Mouse (Mus musculus): Measurements from ENCODE around the gene Tmc8. TPM values are rescaled to one million over a fixed set of nuclear protein-coding genes. Genes with fewer than 3 reads are reported as not detected.
"Not testable (repeated sequence)": the region's sequence is repeated elsewhere in the genome, so short reads cannot be mapped to it uniquely, and the experiment has no call there.

The Tmc8 gene
- polyA plus RNA-seq, 1 experiment, result 1.9 TPM

GRCm38 (mm10) chr11:117828149-117828887 lies 46.4 kb downstream of the Tmc8 start:
- no peak for TF ChIP-seq POLR2A (IDR thresholded peaks at IDR 0.05; ENCODE audit: borderline replicate concordance, extremely low read depth, insufficient read depth, insufficient read length, poor library complexity, severe bottlenecking)
- no peak for TF ChIP-seq CTCF (IDR thresholded peaks at IDR 0.05; ENCODE audit: borderline replicate concordance, extremely low read depth, insufficient read depth, insufficient read length)
- peak; percentile 57 for DNase-seq (ENCODE audit: low read depth)

- no peak for TF ChIP-seq POLR2A (IDR thresholded peaks at IDR 0.05; ENCODE audit: borderline replicate concordance, extremely low read depth, insufficient read depth, insufficient read length, poor library complexity, severe bottlenecking)
- DNase-seq (ENCODE audit: low read depth), result peak; percentile 49
Measured at GRCm38 (mm10) chr11:117828888-117829604, 47.2 kb downstream of the Tmc8 start.

GRCm38 (mm10) chr11:117829671-117830215 lies 47.9 kb downstream of the Tmc8 start:
- no peak for TF ChIP-seq POLR2A (IDR thresholded peaks at IDR 0.05; ENCODE audit: borderline replicate concordance, extremely low read depth, insufficient read depth, insufficient read length, poor library complexity, severe bottlenecking)
- no peak for TF ChIP-seq CTCF (IDR thresholded peaks at IDR 0.05; ENCODE audit: borderline replicate concordance, extremely low read depth, insufficient read depth, insufficient read length)
- DNase-seq (ENCODE audit: low read depth), result no peak

GRCm38 (mm10) chr11:117830401-117830800 lies 48.5 kb downstream of the Tmc8 start:
- TF ChIP-seq CTCF (IDR thresholded peaks at IDR 0.05; ENCODE audit: borderline replicate concordance, extremely low read depth, insufficient read depth, insufficient read length) (no peak), POLR2A (IDR thresholded peaks at IDR 0.05; ENCODE audit: borderline replicate concordance, extremely low read depth, insufficient read depth, insufficient read length, poor library complexity, severe bottlenecking) (no peak)
- DNase-seq (ENCODE audit: low read depth), result peak; percentile 23

GRCm38 (mm10) chr11:117832086-117832969 lies 50.5 kb downstream of the Tmc8 start:
- TF ChIP-seq CTCF (IDR thresholded peaks at IDR 0.05; ENCODE audit: borderline replicate concordance, extremely low read depth, insufficient read depth, insufficient read length) (peak; percentile 67), POLR2A (IDR thresholded peaks at IDR 0.05; ENCODE audit: borderline replicate concordance, extremely low read depth, insufficient read depth, insufficient read length, poor library complexity, severe bottlenecking) (no peak)
- DNase-seq (ENCODE audit: low read depth), result peak; percentile 90

GRCm38 (mm10) chr11:117833509-117833908 lies 51.6 kb downstream of the Tmc8 start:
- DNase-seq (ENCODE audit: low read depth), result not testable (repeated sequence)

GRCm38 (mm10) chr11:117834086-117834485 lies 52.2 kb downstream of the Tmc8 start:
- TF ChIP-seq POLR2A (IDR thresholded peaks at IDR 0.05; ENCODE audit: borderline replicate concordance, extremely low read depth, insufficient read depth, insufficient read length, poor library complexity, severe bottlenecking), result no peak
- TF ChIP-seq CTCF (IDR thresholded peaks at IDR 0.05; ENCODE audit: borderline replicate concordance, extremely low read depth, insufficient read depth, insufficient read length), result no peak

GRCm38 (mm10) chr11:117836306-117836705 lies 54.4 kb downstream of the Tmc8 start:
- peak; percentile 64 for DNase-seq (ENCODE audit: low read depth)
- TF ChIP-seq CTCF (IDR thresholded peaks at IDR 0.05; ENCODE audit: borderline replicate concordance, extremely low read depth, insufficient read depth, insufficient read length) (no peak), POLR2A (IDR thresholded peaks at IDR 0.05; ENCODE audit: borderline replicate concordance, extremely low read depth, insufficient read depth, insufficient read length, poor library complexity, severe bottlenecking) (no peak)

More at GRCm38 (mm10) chr11:117834086-117834485, 52.2 kb downstream of the Tmc8 start:
- no peak for DNase-seq (ENCODE audit: low read depth)

- no peak for TF ChIP-seq POLR2A (IDR thresholded peaks at IDR 0.05; ENCODE audit: borderline replicate concordance, extremely low read depth, insufficient read depth, insufficient read length, poor library complexity, severe bottlenecking)
- no peak for TF ChIP-seq CTCF (IDR thresholded peaks at IDR 0.05; ENCODE audit: borderline replicate concordance, extremely low read depth, insufficient read depth, insufficient read length)
- DNase-seq (ENCODE audit: low read depth), result peak; percentile 56
Measured at GRCm38 (mm10) chr11:117838572-117838971, 56.7 kb downstream of the Tmc8 start.

- peak; percentile 55 for DNase-seq (ENCODE audit: low read depth)
- TF ChIP-seq CTCF (IDR thresholded peaks at IDR 0.05; ENCODE audit: borderline replicate concordance, extremely low read depth, insufficient read depth, insufficient read length), result no peak
- no peak for TF ChIP-seq POLR2A (IDR thresholded peaks at IDR 0.05; ENCODE audit: borderline replicate concordance, extremely low read depth, insufficient read depth, insufficient read length, poor library complexity, severe bottlenecking)
Measured at GRCm38 (mm10) chr11:117839021-117839420, 57.1 kb downstream of the Tmc8 start.

- TF ChIP-seq POLR2A (IDR thresholded peaks at IDR 0.05; ENCODE audit: borderline replicate concordance, extremely low read depth, insufficient read depth, insufficient read length, poor library complexity, severe bottlenecking), result no peak
- no peak for TF ChIP-seq CTCF (IDR thresholded peaks at IDR 0.05; ENCODE audit: borderline replicate concordance, extremely low read depth, insufficient read depth, insufficient read length)
- no peak for DNase-seq (ENCODE audit: low read depth)
Measured at GRCm38 (mm10) chr11:117840910-117841309, 59.0 kb downstream of the Tmc8 start.

Other genes with a start within 250 kb of the Tmc8 start
- 54.3 and 82.0 TPM in 2 replicates for gene Tnrc6c, start 127.8 kb upstream of the Tmc8 start, polyA plus RNA-seq (2012; rRNA removed)
- gene Tmc6, start 122 bp downstream of the Tmc8 start, polyA plus RNA-seq (2012; rRNA removed), result 4.3 and 4.8 TPM in 2 replicates
- 0.07 and 0.10 TPM in 2 replicates for gene 6030468B19Rik, start 15.6 kb downstream of the Tmc8 start, polyA plus RNA-seq (2012; rRNA removed)
- 0.11 and 1.2 TPM in 2 replicates for gene Gm20708, start 27.6 kb downstream of the Tmc8 start, polyA plus RNA-seq (2012; rRNA removed)
- 12.9 and 13.6 TPM in 2 replicates for gene Syngr2, start 27.6 kb downstream of the Tmc8 start, polyA plus RNA-seq (2012; rRNA removed)
- gene Afmid, start 43.8 kb downstream of the Tmc8 start, polyA plus RNA-seq (2012; rRNA removed), result 4.5 and 6.7 TPM in 2 replicates
- gene Tk1, start 44.0 kb downstream of the Tmc8 start, polyA plus RNA-seq (2012; rRNA removed), result 31.1 and 76.6 TPM in 2 replicates
- gene Birc5, start 67.2 kb downstream of the Tmc8 start, polyA plus RNA-seq (2012; rRNA removed), result 31.8 and 61.9 TPM in 2 replicates
- 0.10 TPM in 1 of 2 replicates, not detected in the other for gene Tmem235, start 78.7 kb downstream of the Tmc8 start, polyA plus RNA-seq (2012; rRNA removed)
- gene Tha1, start 91.4 kb downstream of the Tmc8 start, polyA plus RNA-seq (2012; rRNA removed), result 5.5 and 5.6 TPM in 2 replicates
- gene Socs3, start 188.0 kb downstream of the Tmc8 start, polyA plus RNA-seq (2012; rRNA removed), result 8.4 and 13.6 TPM in 2 replicates
- 48.5 and 55.7 TPM in 2 replicates for gene Pgs1, start 204.2 kb downstream of the Tmc8 start, polyA plus RNA-seq (2012; rRNA removed)

Data from brain, embryonic 14.5 days (tissue).